Mouse (Mus musculus) embryonic facial prominence, embryonic 11.5 days (tissue): ENCODE measurements around the gene Ptk7. TPM values are rescaled to one million over a fixed set of nuclear protein-coding genes. Genes with fewer than 3 reads are reported as not detected.

Source experiments
- ATAC-seq: fragments of 200-750 bp; cut with Nextera tagmentation; replicated peaks from 2 replicates; pipeline ENCODE4 v1.8.0; 2017; ENCODE audit warnings: low read depth; ENCODE audit not compliant: insufficient number of reproducible peaks, low FRiP score, low TSS enrichment
- DNase-seq: peaks from one replicate; pipeline ENCODE4 v3.0.0-alpha.2; 2015; ENCODE audit warnings: low spot score
- H3K27ac ChIP-seq: fragments of 300-500 bp; sonication (generic); replicated peaks from 2 replicates; pipeline ENCODE4 v1.5.1; 2014; ENCODE audit warnings: mild to moderate bottlenecking, low read depth, low read length, control low read depth
- H3K27me3 ChIP-seq: fragments of 300-500 bp; sonication (generic); 2 replicates; pipeline ENCODE4 v1.6.1; 2014; ENCODE audit warnings: mild to moderate bottlenecking, low read length, moderate library complexity, mixed read lengths; ENCODE audit not compliant: control insufficient read depth, insufficient read depth
- H3K36me3 ChIP-seq: fragments of 300-500 bp; sonication (generic); replicated peaks from 2 replicates; pipeline ENCODE4 v1.6.1; 2014; ENCODE audit warnings: low read depth, mild to moderate bottlenecking, low read length, moderate library complexity, mixed read lengths; ENCODE audit not compliant: control insufficient read depth, insufficient read depth
- H3K4me1 ChIP-seq: fragments of 300-500 bp; sonication (generic); 2 replicates; pipeline ENCODE4 v1.6.1; 2014; ENCODE audit warnings: low read length, mixed read lengths; ENCODE audit not compliant: control insufficient read depth, insufficient read depth
- H3K4me2 ChIP-seq: fragments of 300-500 bp; sonication (generic); 2 replicates; pipeline ENCODE4 v1.6.1; 2014; ENCODE audit warnings: low read depth, mild to moderate bottlenecking, control low read depth, low read length, moderate library complexity
- H3K4me3 ChIP-seq: fragments of 300-500 bp; sonication (generic); 2 replicates; pipeline ENCODE4 v1.5.1; 2014; ENCODE audit warnings: low read depth, low read length, control low read depth
- H3K9ac ChIP-seq: fragments of 300-500 bp; sonication (generic); replicated peaks from 2 replicates; pipeline ENCODE4 v1.6.1; 2014; ENCODE audit warnings: mild to moderate bottlenecking, control low read depth, low read length
- H3K9me3 ChIP-seq: fragments of 300-500 bp; sonication (generic); replicated peaks from 2 replicates; pipeline ENCODE4 v1.6.1; 2016; ENCODE audit warnings: mild to moderate bottlenecking, low read length, inconsistent platforms, mixed read lengths; ENCODE audit not compliant: control insufficient read depth
- WGBS: fragments of 180-500 bp; shearing (Covaris S2); extraction: QIAGEN DNeasy Blood & Tissue Kit; methylation state at CpG from one replicate; pipeline ENCODE4 v1.1.7; 2014; 5-methylcytosine and 5-hydroxymethylcytosine counted together
- polyA plus RNA-seq: library from polyadenylated mRNA; unstranded; fragments of >200 nt; fragmentation: Nextera tagmentation; extraction: Ambion mirVana; gene quantifications from 2 replicates; pipeline ENCODE4 v1.2.1, GENCODE M21; 2014

Gene Ptk7
- polyA plus RNA-seq, 1 experiment from 2014 or later = 25.7 TPM

DNA sequence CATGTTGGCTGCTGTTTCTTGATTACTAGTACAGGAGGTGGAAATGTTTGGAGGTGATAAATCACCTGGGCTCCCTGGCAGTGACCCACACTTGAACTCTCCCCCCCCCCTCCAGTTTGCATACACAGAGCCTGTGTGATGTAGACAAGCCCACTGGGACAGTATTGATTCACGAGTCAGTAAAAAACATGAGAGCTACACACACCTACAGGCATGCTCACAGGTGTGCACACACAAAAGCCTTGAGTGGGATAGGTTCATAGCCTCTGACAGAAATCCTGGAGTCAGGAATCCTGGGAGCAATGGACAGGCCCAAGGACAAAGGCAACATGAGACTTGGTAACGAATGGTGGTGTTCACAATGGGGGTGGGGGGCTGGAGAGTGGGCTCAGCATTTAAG lies 17.1 kb downstream of the Ptk7 start:
- ATAC-seq (no peak), DNase-seq (no peak)
- no peaks in the 10 kb centered on the region for H3K9me3 ChIP-seq
- H3K27me3 ChIP-seq = no peaks in the 10 kb centered on the region
- H3K4me2 ChIP-seq = no peak overlapping the region
- WGBS = 66% methylated on average over 2 of the region's 2 CpGs
- no peak overlapping the region for H3K27ac ChIP-seq
- H3K36me3 ChIP-seq = no peaks in the 10 kb centered on the region
- no peak overlapping the region for H3K9ac ChIP-seq
- no peak overlapping the region for H3K4me3 ChIP-seq
- peaks cover 11% of the 10 kb centered on the region for H3K4me1 ChIP-seq

GRCm38 (mm10) chr17:46611316-46611715 lies 18.0 kb downstream of the Ptk7 start:
- WGBS = 93% methylated on average over 6 of the region's 6 CpGs
- Histone ChIP-seq H3K4me2 (no peak overlapping the region), H3K27ac (no peak overlapping the region), H3K36me3 (no peaks in the 10 kb centered on the region), H3K4me3 (no peak overlapping the region), H3K9ac (no peak overlapping the region), H3K9me3 (no peaks in the 10 kb centered on the region), H3K27me3 (no peaks in the 10 kb centered on the region), H3K4me1 (peaks cover 7% of the 10 kb centered on the region)
- ATAC-seq (no peak), DNase-seq (no peak)

DNA sequence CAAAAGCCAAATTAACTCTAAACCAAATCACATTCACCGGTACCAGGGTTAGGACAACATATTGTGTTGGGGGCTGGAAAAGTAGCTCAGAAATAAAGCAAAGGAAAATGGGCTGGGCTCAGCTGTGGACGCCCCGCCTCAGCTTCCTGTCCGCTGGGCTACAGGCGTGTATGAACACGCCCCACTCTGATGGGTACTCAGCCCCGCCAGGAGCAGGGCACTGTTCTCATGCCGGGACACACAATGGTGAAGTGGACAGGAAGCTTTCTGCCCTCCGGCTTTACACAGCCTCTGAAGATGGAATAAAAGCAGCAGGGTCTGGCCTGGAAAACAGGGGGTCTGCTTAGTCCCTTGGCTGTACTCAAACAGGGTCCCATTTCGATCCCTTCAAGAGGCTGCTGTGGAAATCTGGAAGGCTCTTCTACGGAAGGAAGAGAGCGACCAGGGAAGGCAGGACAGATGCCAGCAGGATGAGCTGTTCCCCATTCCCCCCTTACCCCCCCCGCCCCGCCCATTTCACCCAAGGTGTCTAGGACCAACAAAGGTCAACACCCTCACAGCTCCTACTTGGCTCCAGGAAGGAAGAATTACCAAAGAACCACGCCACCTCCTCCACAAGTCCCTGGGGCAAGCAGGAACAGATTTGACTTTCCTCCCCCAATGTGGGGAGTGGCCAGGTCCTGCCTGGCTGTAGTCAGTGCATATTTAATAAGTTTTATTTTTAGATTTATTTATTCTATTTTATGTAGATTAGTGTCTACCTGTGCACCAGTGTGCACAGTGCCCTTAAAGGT lies 19.4 kb downstream of the Ptk7 start:
- H3K36me3 ChIP-seq = no peaks in the 10 kb centered on the region
- H3K4me1 ChIP-seq = peaks cover 7% of the 10 kb centered on the region
- DNase-seq (peak; percentile 45), ATAC-seq (0 out of 2 replicates have a peak, but pooled peaks have one; percentile 50)
- H3K27ac ChIP-seq = no peak overlapping the region
- no peaks in the 10 kb centered on the region for H3K9me3 ChIP-seq
- H3K4me2 ChIP-seq = no peak overlapping the region
- WGBS = 48% methylated on average over 15 of the region's 15 CpGs
- H3K27me3 ChIP-seq = no peaks in the 10 kb centered on the region
- H3K9ac ChIP-seq = no peak overlapping the region
- no peak overlapping the region for H3K4me3 ChIP-seq

- H3K9ac ChIP-seq = no peak overlapping the region
- no peak for ATAC-seq
- H3K4me2 ChIP-seq = no peak overlapping the region
- no peak for DNase-seq
- no peak overlapping the region for H3K27ac ChIP-seq
- no peaks in the 10 kb centered on the region for H3K36me3 ChIP-seq
- 84% methylated on average over 12 of the region's 12 CpGs for WGBS
- peaks cover 2% of the 10 kb centered on the region; the same call in 1 of the 2 replicates for H3K4me1 ChIP-seq
- no peaks in the 10 kb centered on the region for H3K9me3 ChIP-seq
- H3K27me3 ChIP-seq = no peaks in the 10 kb centered on the region
- no peak overlapping the region for H3K4me3 ChIP-seq
Observed at GRCm38 (mm10) chr17:46605987-46606386, 23.3 kb downstream of the Ptk7 start.

DNA sequence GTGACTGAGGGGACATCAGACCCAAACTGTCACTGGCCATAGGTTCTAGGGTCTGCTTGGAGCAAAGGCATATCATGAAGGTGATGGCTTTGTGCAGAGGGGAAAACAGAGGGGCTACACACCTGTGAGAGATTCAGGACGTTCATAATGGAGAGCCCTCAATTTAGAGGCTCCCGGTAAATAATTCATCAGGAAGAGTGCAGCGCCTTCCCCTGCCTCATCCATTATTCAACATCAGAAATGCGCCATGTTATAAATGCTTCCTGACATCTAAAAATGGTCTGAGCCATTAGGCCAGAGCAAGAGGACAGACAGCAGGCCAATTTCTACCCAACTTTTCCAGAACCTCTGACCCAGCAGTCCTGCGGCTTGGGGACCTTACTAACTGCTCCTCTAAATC lies 24.2 kb downstream of the Ptk7 start:
- H3K4me2 ChIP-seq = no peak overlapping the region
- DNase-seq = no peak
- H3K27ac ChIP-seq = no peak overlapping the region
- H3K27me3 ChIP-seq = no peaks in the 10 kb centered on the region
- no peak for ATAC-seq
- no peaks in the 10 kb centered on the region for H3K36me3 ChIP-seq
- no peak overlapping the region for H3K4me3 ChIP-seq
- H3K4me1 ChIP-seq = peaks cover 2% of the 10 kb centered on the region; the same call in 1 of the 2 replicates
- WGBS = 73% methylated on average over 5 of the region's 5 CpGs
- no peak overlapping the region for H3K9ac ChIP-seq
- no peaks in the 10 kb centered on the region for H3K9me3 ChIP-seq

DNA sequence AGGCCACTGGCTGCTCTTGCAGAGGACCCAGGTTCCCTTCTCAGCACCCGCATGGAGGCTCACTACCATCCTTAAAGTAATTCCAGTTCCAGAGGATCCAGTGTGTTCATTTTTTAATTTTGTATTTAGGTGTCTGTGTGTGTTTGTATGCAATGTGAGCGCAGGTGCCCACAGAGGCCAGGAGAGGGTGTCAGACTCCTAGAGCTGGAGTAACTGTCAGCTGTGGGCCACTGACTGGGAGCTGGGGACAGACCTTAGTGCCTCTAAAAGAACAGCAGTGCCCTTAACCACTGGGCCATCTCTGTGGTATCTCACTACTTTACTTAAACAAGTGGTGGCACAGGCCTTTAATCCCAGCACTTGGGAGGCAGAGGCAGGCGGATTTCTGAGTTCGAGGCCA lies 26.1 kb downstream of the Ptk7 start:
- no peak for ATAC-seq
- DNase-seq = no peak
- Histone ChIP-seq H3K27me3 (no peaks in the 10 kb centered on the region), H3K9me3 (no peaks in the 10 kb centered on the region), H3K36me3 (no peaks in the 10 kb centered on the region), H3K27ac (no peak overlapping the region), H3K9ac (no peak overlapping the region), H3K4me2 (no peak overlapping the region), H3K4me1 (no peaks in the 10 kb centered on the region; the same call in 1 of the 2 replicates), H3K4me3 (no peak overlapping the region)
- WGBS = 92% methylated on average over 4 of the region's 4 CpGs

DNA sequence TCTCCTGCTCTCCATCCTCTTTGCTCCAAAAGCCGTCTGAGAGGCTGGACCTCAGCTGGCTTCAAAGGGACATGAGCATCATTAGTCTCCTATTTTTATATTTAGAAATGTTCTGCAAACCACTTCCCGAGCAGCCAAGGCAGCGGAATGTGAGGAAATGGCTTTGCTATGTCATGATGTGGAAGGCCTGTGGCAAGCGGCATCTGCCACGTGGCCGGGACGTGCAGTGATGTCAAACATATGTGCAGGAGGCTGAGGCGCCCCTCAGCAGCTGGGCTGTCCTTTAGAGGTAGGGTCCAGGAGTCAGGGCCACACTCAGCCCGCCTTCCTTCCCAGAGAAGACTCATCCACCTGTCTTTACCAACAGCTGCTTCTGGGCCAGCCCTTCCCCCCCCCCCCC lies 27.1 kb downstream of the Ptk7 start:
- ATAC-seq = no peak
- H3K9me3 ChIP-seq = no peaks in the 10 kb centered on the region
- H3K4me3 ChIP-seq = no peak overlapping the region
- H3K27ac ChIP-seq = no peak overlapping the region
- H3K4me2 ChIP-seq = no peak overlapping the region
- DNase-seq = peak; percentile 47
- H3K4me1 ChIP-seq = no peaks in the 10 kb centered on the region; the same call in 1 of the 2 replicates
- WGBS = 61% methylated on average over 9 of the region's 9 CpGs
- no peak overlapping the region for H3K9ac ChIP-seq
- no peaks in the 10 kb centered on the region for H3K36me3 ChIP-seq
- no peaks in the 10 kb centered on the region for H3K27me3 ChIP-seq

GRCm38 (mm10) chr17:46600569-46600968 lies 28.7 kb downstream of the Ptk7 start:
- H3K27me3 ChIP-seq = no peaks in the 10 kb centered on the region
- no peak for ATAC-seq
- DNase-seq = no peak
- no peaks in the 10 kb centered on the region for H3K9me3 ChIP-seq
- H3K36me3 ChIP-seq = no peaks in the 10 kb centered on the region
- H3K4me3 ChIP-seq = no peak overlapping the region
- no peak overlapping the region for H3K27ac ChIP-seq
- no peak overlapping the region for H3K4me2 ChIP-seq
- WGBS = 88% methylated on average over 2 of the region's 2 CpGs
- H3K9ac ChIP-seq = no peak overlapping the region
- H3K4me1 ChIP-seq = no peaks in the 10 kb centered on the region
